Mouse (Mus musculus) spleen, embryonic (tissue): ENCODE measurements around the gene Ptch2.

Experiments
- CTCF ChIA-PET: fragments of 350-600 bp; sonication (Branson Sonifier 250); formaldehyde crosslinking; loops from one replicate; lab custom pipeline; 2022; lab: Charles Lee

Gene Ptch2

GRCm38 (mm10) chr4:117095551-117096452, at the start of gene Ptch2:
Gene Ptch2, plus strand, starts transcription at chr4:117096075.
- CTCF ChIA-PET, result no interaction called here

- CTCF ChIA-PET, result interaction anchor here (0.6 kb wide), 1 partner anchor 103 kb away, joined by 4 read pairs; no protein-coding TSS in a partner anchor
Measured at GRCm38 (mm10) chr4:117048836-117049235, 47.0 kb upstream of the Ptch2 start.

GRCm38 (mm10) chr4:117049485-117049884, 46.4 kb upstream of the Ptch2 start:
- CTCF ChIA-PET, result no interaction called here

- CTCF ChIA-PET, result no interaction called here
Measured at GRCm38 (mm10) chr4:117052626-117053025, 43.2 kb upstream of the Ptch2 start.

GRCm38 (mm10) chr4:117053956-117054355, 41.9 kb upstream of the Ptch2 start:
- CTCF ChIA-PET, result no interaction called here

GRCm38 (mm10) chr4:117056102-117056501, 39.8 kb upstream of the Ptch2 start:
- CTCF ChIA-PET, result no interaction called here

- CTCF ChIA-PET, result no interaction called here
Measured at GRCm38 (mm10) chr4:117056514-117056913, 39.4 kb upstream of the Ptch2 start.

GRCm38 (mm10) chr4:117058512-117058911, 37.4 kb upstream of the Ptch2 start:
- CTCF ChIA-PET, result no interaction called here

- CTCF ChIA-PET, result no interaction called here
Measured at GRCm38 (mm10) chr4:117062700-117063390, 33.0 kb upstream of the Ptch2 start.

GRCm38 (mm10) chr4:117068035-117068434, 27.8 kb upstream of the Ptch2 start:
- CTCF ChIA-PET, result no interaction called here

GRCm38 (mm10) chr4:117069647-117070046, 26.2 kb upstream of the Ptch2 start:
- CTCF ChIA-PET, result interaction anchor here (0.6 to 0.7 kb wide), 3 partner anchors 62 to 166 kb away, joined by 3 to 7 read pairs (median 4); no protein-coding TSS in a partner anchor

- CTCF ChIA-PET, result no interaction called here
Measured at GRCm38 (mm10) chr4:117070624-117071023, 25.3 kb upstream of the Ptch2 start.

GRCm38 (mm10) chr4:117071183-117071582, 24.7 kb upstream of the Ptch2 start:
- CTCF ChIA-PET, result no interaction called here

GRCm38 (mm10) chr4:117087948-117088640, 7.8 kb upstream of the Ptch2 start:
- CTCF ChIA-PET, result no interaction called here

GRCm38 (mm10) chr4:117090586-117090985, 5.3 kb upstream of the Ptch2 start:
- CTCF ChIA-PET, result no interaction called here

GRCm38 (mm10) chr4:117094626-117095361, 1.1 kb upstream of the Ptch2 start:
- CTCF ChIA-PET, result no interaction called here

GRCm38 (mm10) chr4:117096666-117097065, 791 bp downstream of the Ptch2 start:
- CTCF ChIA-PET, result no interaction called here

GRCm38 (mm10) chr4:117097969-117098763, 2.3 kb downstream of the Ptch2 start:
- CTCF ChIA-PET, result no interaction called here

GRCm38 (mm10) chr4:117098764-117099036, 2.8 kb downstream of the Ptch2 start:
- CTCF ChIA-PET, result no interaction called here

GRCm38 (mm10) chr4:117100036-117100435, 4.2 kb downstream of the Ptch2 start:
- CTCF ChIA-PET, result no interaction called here

- CTCF ChIA-PET, result no interaction called here
Measured at GRCm38 (mm10) chr4:117101218-117101617, 5.3 kb downstream of the Ptch2 start.
